Mouse (Mus musculus) testis, postnatal 14 days (tissue): ENCODE measurements around the gene Pdxdc1.
"Not testable (repeated sequence)": the region's sequence is repeated elsewhere in the genome, so short reads cannot be mapped to it uniquely, and the experiment has no call there.

ENCODE experiments used
- DNase-seq: peaks from one replicate; pipeline ENCODE4 v3.0.0; 2021; ENCODE audit warnings: low spot score

The Pdxdc1 gene

GRCm38 (mm10) chr16:13813200-13813599 lies 89.7 kb downstream of the Pdxdc1 start:
- no peak for DNase-seq

- no peak for DNase-seq
Measured at GRCm38 (mm10) chr16:13812152-13812551, 90.8 kb downstream of the Pdxdc1 start.

GRCm38 (mm10) chr16:13808410-13808809 lies 94.5 kb downstream of the Pdxdc1 start:
- DNase-seq = no peak

- DNase-seq = no peak
Measured at GRCm38 (mm10) chr16:13807616-13808015, 95.3 kb downstream of the Pdxdc1 start.

DNA sequence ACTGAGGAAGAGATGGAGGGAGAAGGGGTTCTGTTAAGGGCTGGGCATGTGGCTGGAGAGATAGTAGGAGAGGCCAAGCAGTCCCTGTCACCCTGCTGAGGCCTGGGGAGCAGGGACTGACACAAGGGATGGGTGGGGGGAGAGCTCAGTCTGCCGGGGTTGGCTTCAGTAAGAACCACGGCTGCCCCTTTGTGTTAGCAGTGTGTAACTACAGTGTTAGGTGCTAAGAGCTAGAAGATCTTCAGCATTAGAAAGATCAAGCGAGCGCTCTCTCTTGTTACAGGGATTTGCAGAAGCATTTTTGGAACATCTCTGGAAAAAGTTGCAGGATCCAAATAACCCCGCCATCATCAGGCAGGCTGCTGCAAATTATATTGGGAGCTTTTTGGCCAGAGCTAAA lies 98.3 kb downstream of the Pdxdc1 start:
- no peak for DNase-seq

- DNase-seq = no peak
Measured at GRCm38 (mm10) chr16:13801231-13801630, 101.7 kb downstream of the Pdxdc1 start.

GRCm38 (mm10) chr16:13796746-13797175 lies 106.2 kb downstream of the Pdxdc1 start:
- no peak for DNase-seq

- not testable (repeated sequence) for DNase-seq
Measured at GRCm38 (mm10) chr16:13793441-13793840, 109.5 kb downstream of the Pdxdc1 start.

- no peak for DNase-seq
Measured at GRCm38 (mm10) chr16:13785932-13786331, 117.0 kb downstream of the Pdxdc1 start.
